Mouse (Mus musculus) stomach, embryonic 16.5 days (tissue): ENCODE results near the gene Hip1. TPM values are rescaled to one million over a fixed set of nuclear protein-coding genes. Genes with fewer than 3 reads are reported as not detected.

Source experiments
- ATAC-seq: fragments of 200-750 bp; cut with Nextera tagmentation; 2 replicates; pipeline ENCODE4 v1.8.0; 2017; ENCODE audit warnings: moderate number of reproducible peaks, moderate TSS enrichment; ENCODE audit not compliant: insufficient read depth, low FRiP score
- H3K27ac ChIP-seq: fragments of 300-500 bp; sonication (generic); 2 replicates; pipeline ENCODE4 v1.5.1; 2014; ENCODE audit warnings: low read length
- H3K27me3 ChIP-seq: fragments of 300-500 bp; sonication (generic); 2 replicates; pipeline ENCODE4 v1.6.1; 2014; ENCODE audit warnings: low read length, control low read depth, mixed read lengths; ENCODE audit not compliant: control insufficient read depth, insufficient read depth
- H3K36me3 ChIP-seq: fragments of 300-500 bp; sonication (generic); 2 replicates; pipeline ENCODE4 v1.6.1; 2014; ENCODE audit warnings: low read length; ENCODE audit not compliant: control insufficient read depth, insufficient read depth
- H3K4me1 ChIP-seq: fragments of 300-500 bp; sonication (generic); 2 replicates; pipeline ENCODE4 v1.6.1; 2014; ENCODE audit warnings: low read length, control low read depth, mixed read lengths; ENCODE audit not compliant: control insufficient read depth, insufficient read depth
- H3K4me2 ChIP-seq: fragments of 300-500 bp; sonication (generic); 2 replicates; pipeline ENCODE4 v1.6.1; 2014; ENCODE audit warnings: low read depth, low read length, mixed read lengths
- H3K4me3 ChIP-seq: fragments of 300-500 bp; sonication (generic); replicated peaks from 2 replicates; pipeline ENCODE4 v1.5.1; 2014; ENCODE audit warnings: mild to moderate bottlenecking, low read length
- H3K9ac ChIP-seq: fragments of 300-500 bp; sonication (generic); 2 replicates; pipeline ENCODE4 v1.6.1; 2014; ENCODE audit warnings: low read length
- H3K9me3 ChIP-seq: fragments of 300-500 bp; sonication (generic); replicated peaks from 2 replicates; pipeline ENCODE4 v1.6.1; 2016; ENCODE audit warnings: low read length, control low read depth; ENCODE audit not compliant: control insufficient read depth
- WGBS: fragments of 180-500 bp; shearing (Covaris S2); extraction: QIAGEN DNeasy Blood & Tissue Kit; methylation state at CpG from one replicate; pipeline ENCODE4 v1.1.7; 2014; 5-methylcytosine and 5-hydroxymethylcytosine counted together
- polyA plus RNA-seq: library from polyadenylated mRNA; unstranded; fragments of >200 nt; fragmentation: Nextera tagmentation; extraction: Ambion mirVana; gene quantifications from 2 replicates; pipeline ENCODE4 v1.2.1, GENCODE M21; 2015

Gene Hip1
- polyA plus RNA-seq, 1 experiment from 2014 or later: 26.5 TPM

- Histone ChIP-seq H3K27ac (no peak overlapping the region), H3K36me3 (no peaks in the 10 kb centered on the region), H3K4me1 (no peaks in the 10 kb centered on the region), H3K4me3 (no peak overlapping the region), H3K4me2 (no peak overlapping the region), H3K9me3 (no peaks in the 10 kb centered on the region), H3K9ac (no peak overlapping the region), H3K27me3 (no peaks in the 10 kb centered on the region)
- WGBS: 38% methylated on average over 20 of the region's 20 CpGs
- no peak for ATAC-seq
Observed at GRCm38 (mm10) chr5:135404623-135405022, 140.3 kb downstream of the Hip1 start.

DNA sequence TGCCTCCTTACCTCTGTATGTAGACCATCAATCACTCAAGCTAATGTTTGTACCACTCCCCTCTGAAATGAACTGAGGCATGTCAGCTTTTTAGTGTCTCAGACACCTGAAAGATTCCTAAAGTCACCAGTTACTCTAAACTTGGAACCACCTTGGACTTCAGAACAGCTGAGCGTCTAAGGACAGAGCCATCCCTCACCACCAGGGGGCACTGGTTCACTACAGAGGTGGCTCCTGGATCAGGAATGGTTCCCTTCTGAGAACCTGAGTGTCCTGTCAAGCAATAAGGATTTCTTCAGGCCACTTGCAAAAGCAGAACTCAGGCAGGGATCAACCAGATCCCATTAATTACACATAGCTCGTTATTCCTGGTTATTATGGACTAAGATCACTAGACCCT lies 144.7 kb downstream of the Hip1 start:
- WGBS: 5% methylated on average over 2 of the region's 2 CpGs
- Histone ChIP-seq H3K4me1 (no peaks in the 10 kb centered on the region), H3K9ac (no peak overlapping the region), H3K36me3 (no peaks in the 10 kb centered on the region), H3K27ac (no peak overlapping the region), H3K4me2 (no peak overlapping the region), H3K27me3 (no peaks in the 10 kb centered on the region), H3K9me3 (no peaks in the 10 kb centered on the region), H3K4me3 (no peak overlapping the region)
- peak; percentile 63; the same call in 1 of the 2 replicates for ATAC-seq

DNA sequence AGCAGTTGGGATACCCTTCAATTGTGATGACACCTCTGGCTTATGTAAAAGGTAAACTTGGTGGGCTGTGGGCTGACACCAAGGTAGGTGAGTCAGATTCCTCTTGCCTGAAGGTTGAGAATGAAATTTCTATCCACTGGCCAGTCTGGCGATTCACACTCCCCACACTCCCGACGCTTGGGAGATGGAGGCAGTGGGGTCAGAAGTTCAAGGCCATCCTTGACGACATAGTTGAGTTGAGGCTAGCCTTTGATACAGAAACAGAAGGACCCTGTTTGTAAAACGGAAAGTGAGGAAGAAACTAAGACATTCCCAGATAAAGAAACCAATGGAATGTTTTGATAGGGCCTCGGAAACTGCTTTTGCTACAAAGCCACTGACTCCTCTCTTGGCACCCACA lies 145.5 kb downstream of the Hip1 start:
- WGBS: 49% methylated on average over 6 of the region's 6 CpGs
- no peak overlapping the region for H3K4me3 ChIP-seq

DNA sequence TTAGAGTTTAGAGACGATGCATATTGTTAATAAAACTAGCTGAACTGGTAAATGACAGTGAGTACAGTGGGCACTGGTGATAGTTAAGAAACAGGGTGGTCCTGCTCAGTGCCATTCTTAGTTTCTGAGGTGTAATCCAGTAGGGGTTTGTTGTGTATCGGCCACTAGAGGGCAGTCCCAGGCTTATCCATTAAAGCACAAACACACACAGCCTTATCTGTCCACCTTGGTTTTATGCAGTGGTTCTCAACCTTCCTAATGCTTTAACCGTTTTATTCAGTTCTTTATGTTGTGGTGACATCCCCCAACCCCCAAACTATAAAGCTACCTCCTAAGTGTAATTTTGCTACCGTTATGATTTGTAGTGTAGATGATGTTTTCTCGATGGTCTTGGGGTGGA lies 149.1 kb downstream of the Hip1 start:
- no peak for ATAC-seq
- Histone ChIP-seq H3K9me3 (no peaks in the 10 kb centered on the region), H3K36me3 (peaks cover 6% of the 10 kb centered on the region; the same call in 1 of the 2 replicates), H3K4me3 (no peak overlapping the region), H3K27me3 (no peaks in the 10 kb centered on the region), H3K9ac (no peak overlapping the region), H3K4me2 (no peak overlapping the region), H3K27ac (no peak overlapping the region), H3K4me1 (peaks cover 10% of the 10 kb centered on the region)
- WGBS: 45% methylated on average over 5 of the region's 5 CpGs

More for the DNA sequence above, 145.5 kb downstream of the Hip1 start:
- Histone ChIP-seq H3K9me3 (no peaks in the 10 kb centered on the region), H3K36me3 (no peaks in the 10 kb centered on the region), H3K27me3 (no peaks in the 10 kb centered on the region), H3K4me2 (no peak overlapping the region), H3K9ac (no peak overlapping the region), H3K27ac (no peak overlapping the region), H3K4me1 (no peaks in the 10 kb centered on the region)
- no peak for ATAC-seq

- ATAC-seq: peak; percentile 93
- H3K4me1 ChIP-seq: peaks cover 10% of the 10 kb centered on the region
- no peaks in the 10 kb centered on the region for H3K9me3 ChIP-seq
- peaks cover 18% of the 10 kb centered on the region for H3K36me3 ChIP-seq
- peak within 1 kb of the TSS; percentile 86 for H3K27ac ChIP-seq
- H3K9ac ChIP-seq: peak within 1 kb of the TSS; percentile 98
- peak within 1 kb of the TSS; percentile 83 for H3K4me3 ChIP-seq
- under 1% methylated on average over 104 of the region's 110 CpGs for WGBS
- H3K27me3 ChIP-seq: no peaks in the 10 kb centered on the region
- peak within 1 kb of the TSS; percentile 73 for H3K4me2 ChIP-seq
Observed at GRCm38 (mm10) chr5:135394004-135394823, 150.7 kb downstream of the Hip1 start, which contains the start of gene Pom121. TSS of gene Pom121 (minus strand) at chr5:135394546.

DNA sequence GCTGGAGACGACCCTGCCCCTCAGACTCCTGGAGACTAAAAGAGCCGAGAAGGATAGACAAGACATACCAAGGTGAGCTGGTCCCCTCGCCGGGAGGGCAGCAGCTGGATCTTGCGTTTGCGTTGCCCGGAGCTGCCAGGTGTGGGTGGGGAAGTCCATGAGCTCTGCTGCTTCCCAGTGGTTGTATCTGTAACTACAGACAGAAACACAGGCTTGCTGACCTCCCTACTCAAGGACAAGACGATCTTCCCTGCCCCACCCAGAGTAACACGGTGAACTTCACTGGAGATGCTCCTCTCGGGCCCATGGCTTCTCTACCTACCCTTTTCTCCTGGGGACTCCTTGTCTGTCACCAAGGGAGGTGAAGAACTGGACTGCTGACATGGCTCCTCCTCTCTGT lies 161.1 kb downstream of the Hip1 start:
- 81% methylated on average over 10 of the region's 10 CpGs for WGBS
- no peak for ATAC-seq

DNA sequence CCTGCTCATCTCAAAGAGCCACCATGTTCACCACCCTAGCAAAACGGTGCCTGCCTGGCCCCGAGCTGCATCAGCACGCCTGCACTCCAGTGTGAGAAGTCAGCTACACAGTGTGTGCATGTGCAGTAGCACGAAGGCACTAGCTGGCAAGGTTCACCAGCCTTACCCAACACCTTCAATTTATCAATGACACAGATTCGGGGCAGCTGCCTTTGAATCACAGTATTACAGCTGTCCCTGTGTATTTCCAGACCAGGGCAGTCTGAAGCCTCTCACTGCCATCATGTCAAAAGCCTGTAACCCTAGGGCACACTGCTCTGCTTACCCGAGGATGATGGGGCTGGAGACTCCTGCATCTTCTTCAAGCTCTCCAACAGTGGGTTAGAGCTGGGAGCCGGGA lies 162.2 kb downstream of the Hip1 start:
- 89% methylated on average over 7 of the region's 7 CpGs for WGBS
- H3K4me3 ChIP-seq: no peak overlapping the region
- no peaks in the 10 kb centered on the region for H3K27me3 ChIP-seq
- no peaks in the 10 kb centered on the region for H3K4me1 ChIP-seq
- ATAC-seq: no peak
- H3K27ac ChIP-seq: no peak overlapping the region
- H3K9ac ChIP-seq: no peak overlapping the region
- H3K4me2 ChIP-seq: no peak overlapping the region
- no peaks in the 10 kb centered on the region for H3K9me3 ChIP-seq
- peaks cover 51% of the 10 kb centered on the region for H3K36me3 ChIP-seq

More for the DNA sequence above, 161.1 kb downstream of the Hip1 start:
- no peak overlapping the region for H3K9ac ChIP-seq
- no peak overlapping the region for H3K27ac ChIP-seq
- H3K4me1 ChIP-seq: no peaks in the 10 kb centered on the region
- H3K9me3 ChIP-seq: no peaks in the 10 kb centered on the region
- peaks cover 56% of the 10 kb centered on the region for H3K36me3 ChIP-seq
- H3K27me3 ChIP-seq: no peaks in the 10 kb centered on the region
- H3K4me2 ChIP-seq: no peak overlapping the region
- H3K4me3 ChIP-seq: no peak overlapping the region

DNA sequence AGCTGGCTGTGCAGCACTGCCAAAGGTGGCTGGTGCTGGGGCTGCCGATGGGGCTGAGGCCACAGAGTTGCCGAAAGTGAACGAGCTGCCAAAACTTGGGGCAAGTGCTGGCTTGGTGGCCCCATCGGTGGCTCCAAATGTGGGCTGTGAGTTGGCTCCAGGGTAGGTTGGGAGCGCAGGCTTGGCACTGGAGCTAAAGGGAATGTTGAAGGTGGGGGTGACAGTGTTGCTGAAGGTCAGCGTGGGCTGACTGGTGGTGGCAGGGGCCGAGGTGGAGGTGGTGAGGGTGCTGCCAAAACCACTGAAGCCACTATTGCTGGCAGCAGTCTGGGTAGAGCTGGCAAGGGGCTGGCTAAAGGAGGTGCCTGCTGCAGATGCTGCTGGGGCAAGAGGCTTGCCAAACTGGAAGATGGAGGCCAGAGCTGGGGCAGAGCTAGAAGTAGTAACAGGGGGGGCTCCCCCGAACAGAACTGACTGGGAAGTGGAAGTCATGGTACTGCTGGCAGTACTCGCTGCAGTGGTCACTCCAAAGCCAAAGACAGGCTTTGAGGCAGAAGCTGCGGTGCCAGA lies 163.5 kb downstream of the Hip1 start:
- Histone ChIP-seq H3K4me1 (no peaks in the 10 kb centered on the region), H3K9ac (no peak overlapping the region), H3K27me3 (no peaks in the 10 kb centered on the region), H3K36me3 (peaks cover 38% of the 10 kb centered on the region), H3K4me2 (no peak overlapping the region), H3K9me3 (no peaks in the 10 kb centered on the region), H3K4me3 (no peak overlapping the region), H3K27ac (no peak overlapping the region)
- no peak for ATAC-seq
- 93% methylated on average over 10 of the region's 10 CpGs for WGBS

- no peaks in the 10 kb centered on the region for H3K9me3 ChIP-seq
- no peak for ATAC-seq
- WGBS: 92% methylated on average over 4 of the region's 4 CpGs
- H3K36me3 ChIP-seq: peaks cover 42% of the 10 kb centered on the region
- H3K27me3 ChIP-seq: no peaks in the 10 kb centered on the region
- H3K4me3 ChIP-seq: no peak overlapping the region
- H3K27ac ChIP-seq: no peak overlapping the region
- no peak overlapping the region for H3K4me2 ChIP-seq
- no peak overlapping the region for H3K9ac ChIP-seq
- H3K4me1 ChIP-seq: no peaks in the 10 kb centered on the region
Observed at GRCm38 (mm10) chr5:135380681-135381080, 164.2 kb downstream of the Hip1 start.
